Mouse (Mus musculus): ENCODE results near the gene Ampd2. TPM values are rescaled to one million over a fixed set of nuclear protein-coding genes. Genes with fewer than 3 reads are reported as not detected.

The Ampd2 gene
- total RNA-seq, 2 experiments from 2014 or later = 4.6 to 5.8 TPM

DNA sequence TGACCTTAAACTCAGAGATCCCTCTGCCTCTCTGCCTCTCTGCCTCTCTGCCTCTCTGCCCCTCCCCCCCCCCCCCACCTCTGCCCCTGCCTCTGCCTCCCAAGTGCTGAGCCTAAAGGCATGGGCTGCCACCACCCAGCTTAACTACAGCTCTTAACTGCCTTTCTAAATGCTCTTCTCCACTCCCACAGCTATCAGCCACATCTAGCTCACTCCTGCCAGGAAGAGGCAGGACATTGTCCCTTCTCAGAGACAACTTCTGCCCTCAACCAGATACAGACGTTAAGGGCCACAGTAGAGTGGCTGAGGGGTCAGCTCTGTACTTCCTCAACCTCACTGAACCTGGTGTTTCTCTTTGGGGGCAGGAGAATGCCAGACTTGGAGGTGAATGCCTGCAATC is 17.6 kb downstream of the Ampd2 start:
- DNase-seq = no peak

DNA sequence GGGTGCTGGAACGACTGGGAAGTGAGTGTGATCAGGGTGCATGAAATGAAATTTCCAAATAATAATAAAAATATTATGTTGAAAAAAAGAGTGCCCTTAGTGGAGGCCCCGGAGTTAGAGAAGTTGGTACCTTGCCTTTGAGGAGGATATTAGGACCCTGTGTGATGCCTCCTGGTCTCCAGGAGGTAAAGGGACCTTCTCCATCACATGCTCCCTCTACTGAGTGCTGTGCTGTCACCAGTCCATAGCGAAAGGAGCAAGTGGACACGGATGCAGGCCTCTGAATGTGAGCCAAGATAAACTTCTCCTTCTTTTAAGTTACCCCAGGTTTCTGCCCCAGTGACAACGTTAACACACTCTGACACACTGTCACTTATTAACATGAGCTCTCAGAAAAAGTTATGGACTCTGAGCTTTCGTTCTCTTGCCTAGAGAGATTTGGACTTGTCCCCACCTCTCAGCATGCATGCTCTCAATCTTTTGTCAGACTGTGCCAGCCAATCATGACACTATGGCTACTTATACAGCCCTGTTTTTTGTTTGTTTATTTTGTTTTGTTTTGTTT is 19.0 kb downstream of the Ampd2 start:
- no peak for DNase-seq

DNA sequence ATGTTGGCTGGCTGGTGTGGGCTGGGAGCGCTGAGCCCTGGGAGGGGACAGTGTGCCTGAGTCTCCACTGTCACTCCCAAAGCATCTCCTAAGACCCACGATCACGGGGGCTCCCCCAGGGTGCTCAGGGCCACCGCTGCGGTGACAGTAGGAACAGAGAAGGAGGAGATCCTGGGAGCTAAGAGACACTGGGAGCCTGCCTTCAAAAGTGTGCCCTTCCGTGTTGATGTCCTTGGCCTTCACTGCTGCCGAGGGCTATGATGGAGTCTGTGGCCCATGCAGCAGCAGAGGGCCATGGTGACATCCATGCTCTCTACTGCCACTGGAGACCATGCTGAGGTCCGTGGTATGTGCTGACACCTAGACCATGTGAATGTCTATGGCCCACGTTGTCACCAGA is 20.9 kb downstream of the Ampd2 start:
- DNase-seq = no peak

DNA sequence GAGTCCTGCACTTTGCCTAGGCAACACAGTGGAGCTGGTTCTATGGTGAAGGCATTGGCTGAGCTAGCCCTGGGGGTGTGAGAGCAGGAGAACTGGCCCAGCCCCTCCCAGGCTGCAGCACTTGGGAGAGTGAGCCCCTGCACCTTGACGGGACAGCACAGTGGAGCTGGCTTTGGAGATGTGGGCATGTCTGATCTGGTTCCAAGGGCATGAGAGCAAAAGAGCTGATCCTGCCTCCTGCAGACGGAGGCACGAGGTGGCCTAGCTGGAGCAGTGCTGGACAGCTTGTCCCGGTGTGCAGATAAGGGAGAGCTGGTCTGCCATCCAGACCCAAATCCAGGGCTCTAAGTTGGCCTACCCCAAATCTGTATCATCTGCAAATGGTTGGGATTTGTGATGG is 21.8 kb downstream of the Ampd2 start:
- DNase-seq = no peak

DNA sequence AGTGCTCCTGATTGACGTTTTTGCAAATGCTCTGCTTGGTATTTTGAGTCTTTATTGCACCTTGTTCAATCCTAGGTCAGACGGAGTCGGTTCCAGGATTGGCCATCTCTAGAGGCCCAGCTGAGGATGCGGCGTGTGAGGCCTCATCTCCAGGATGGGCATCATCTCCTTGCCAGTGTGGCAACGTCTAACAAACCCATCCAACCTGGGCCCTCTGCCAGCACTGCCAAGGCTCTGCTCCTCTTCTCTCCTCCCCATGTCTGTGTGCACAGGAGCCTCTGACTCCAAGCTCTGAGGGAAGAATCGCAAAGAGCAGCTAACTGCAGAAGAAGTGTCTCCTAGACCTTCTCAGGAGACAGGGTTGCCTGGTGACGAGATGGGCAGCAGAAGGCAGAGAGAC is 23.8 kb downstream of the Ampd2 start:
- DNase-seq = no peak

DNA sequence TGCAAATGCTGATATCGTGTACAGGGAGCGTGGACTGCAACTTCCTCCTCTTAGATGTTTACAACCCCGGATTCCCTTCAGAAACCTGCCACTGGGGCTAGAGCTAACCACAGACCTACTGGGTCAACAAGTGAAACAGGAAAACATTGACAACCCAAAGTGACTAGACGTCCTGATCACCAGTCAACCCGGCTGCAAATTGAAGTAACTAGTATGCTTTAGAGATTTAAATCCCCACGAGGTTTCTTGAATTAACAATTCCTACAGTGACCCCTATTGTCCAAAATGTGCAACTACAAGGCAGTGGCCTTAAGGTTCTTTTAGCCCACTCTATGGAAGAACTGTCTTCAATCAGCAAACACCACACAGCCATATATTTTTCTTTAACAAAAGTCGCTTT is 25.0 kb downstream of the Ampd2 start:
- DNase-seq = peak; percentile 60 to 83

GRCm38 (mm10) chr3:108050493-108050892 is 36.0 kb downstream of the Ampd2 start:
- no peak for DNase-seq

- no peak for DNase-seq
These were observed 38.1 kb downstream of the Ampd2 start for GRCm38 (mm10) chr3:108048306-108048705.

DNA sequence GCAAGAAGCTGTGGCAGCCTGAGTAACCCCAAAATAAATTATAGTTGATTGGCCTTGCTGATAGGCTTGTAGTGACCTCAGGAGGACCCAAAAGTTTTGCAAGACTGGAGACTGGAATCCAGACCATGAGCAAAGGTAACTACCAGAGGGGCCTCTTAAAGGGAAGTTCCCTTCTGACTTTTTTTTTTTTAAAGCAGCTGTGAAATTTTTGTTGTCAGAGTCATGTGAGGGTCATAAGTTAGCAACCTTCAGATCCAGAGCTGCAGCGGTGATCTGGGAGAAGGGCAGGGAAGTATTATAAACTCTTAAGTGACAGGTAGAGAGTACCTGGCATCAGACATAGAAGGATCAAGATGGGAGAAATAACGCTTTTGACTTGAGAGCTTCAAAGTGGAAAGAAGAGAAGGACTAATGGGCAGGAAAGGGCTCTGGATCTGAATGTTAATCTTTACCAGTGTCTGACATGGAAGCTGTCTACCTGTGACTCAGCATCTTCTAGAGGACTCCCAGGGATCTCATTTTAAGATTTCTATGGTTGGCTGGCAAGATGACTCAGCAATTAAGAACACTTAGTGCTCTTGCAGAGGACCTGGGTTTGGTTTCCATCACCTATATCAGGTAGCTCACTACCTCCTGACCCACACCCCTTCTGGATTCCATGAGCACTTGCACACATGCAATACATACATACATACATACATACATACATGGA is 39.4 kb downstream of the Ampd2 start:
- no peak for DNase-seq

GRCm38 (mm10) chr3:108044394-108045140 is 41.9 kb downstream of the Ampd2 start, which contains the start of gene Gstm4:
TSS of gene Gstm4 (minus strand) at chr3:108044894.
- DNase-seq = peak; percentile 93 to 96

DNA sequence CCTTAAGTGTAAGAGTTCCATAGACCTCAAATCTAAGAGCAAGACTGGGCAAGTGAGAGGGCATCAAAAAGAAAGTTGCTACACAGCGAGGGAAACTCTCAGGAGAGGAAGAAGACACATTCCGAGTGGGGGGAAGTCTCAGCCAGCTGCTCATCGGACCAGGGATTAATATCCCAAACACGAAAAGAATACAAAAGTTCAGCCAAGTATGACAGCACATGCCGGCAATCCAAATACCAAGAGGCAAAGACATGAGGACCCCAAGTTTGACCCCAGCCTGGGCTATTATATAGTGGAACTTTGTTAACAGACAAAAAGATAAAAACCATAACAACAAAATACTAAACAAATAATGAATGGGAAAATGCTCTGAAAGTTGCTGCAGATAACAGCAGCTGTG is 53.3 kb downstream of the Ampd2 start:
- DNase-seq = peak; percentile 57 to 67

GRCm38 (mm10) chr3:108032113-108032512 is 54.3 kb downstream of the Ampd2 start:
- DNase-seq = no peak

- DNase-seq = no peak
These were observed 57.6 kb downstream of the Ampd2 start for GRCm38 (mm10) chr3:108028641-108029365.

DNA sequence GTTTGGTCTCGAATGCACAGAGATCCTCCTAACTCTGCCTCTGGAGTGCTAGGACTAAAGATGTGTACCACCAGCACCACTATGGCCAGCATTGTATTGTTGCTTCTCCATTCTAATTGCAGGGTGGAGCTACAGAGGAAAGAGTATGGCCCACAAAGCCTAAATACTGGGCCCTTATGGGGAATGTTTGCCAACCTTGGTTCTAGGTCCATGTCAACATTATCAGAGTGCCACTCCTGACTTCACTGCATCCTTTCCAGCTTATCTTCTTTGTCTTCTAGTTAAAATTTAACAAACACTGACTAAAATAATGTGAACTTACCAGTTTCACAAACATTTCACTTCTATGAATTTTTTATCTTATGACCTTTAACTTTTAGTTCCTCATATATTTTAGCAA is 59.9 kb downstream of the Ampd2 start:
- DNase-seq = no peak

DNA sequence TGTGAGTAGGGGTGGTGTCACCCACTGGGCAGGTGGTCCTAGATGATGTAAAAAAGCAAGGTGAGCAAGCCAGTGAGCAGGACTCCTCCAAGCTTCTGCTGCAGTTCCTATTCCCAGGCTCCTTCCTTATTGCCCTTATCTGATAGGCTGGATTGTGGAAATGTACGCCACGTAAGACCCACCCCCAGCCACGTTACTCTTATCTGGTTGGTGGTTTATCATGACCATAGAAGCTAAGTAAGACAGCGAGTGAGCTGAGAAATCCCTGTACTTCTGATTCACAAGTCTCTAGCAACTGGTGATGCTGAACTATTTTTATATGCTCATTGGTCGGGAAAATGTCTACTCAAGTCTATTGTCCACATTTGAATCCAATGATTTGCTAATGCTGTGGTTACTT is 60.4 kb downstream of the Ampd2 start:
- no peak for DNase-seq

DNA sequence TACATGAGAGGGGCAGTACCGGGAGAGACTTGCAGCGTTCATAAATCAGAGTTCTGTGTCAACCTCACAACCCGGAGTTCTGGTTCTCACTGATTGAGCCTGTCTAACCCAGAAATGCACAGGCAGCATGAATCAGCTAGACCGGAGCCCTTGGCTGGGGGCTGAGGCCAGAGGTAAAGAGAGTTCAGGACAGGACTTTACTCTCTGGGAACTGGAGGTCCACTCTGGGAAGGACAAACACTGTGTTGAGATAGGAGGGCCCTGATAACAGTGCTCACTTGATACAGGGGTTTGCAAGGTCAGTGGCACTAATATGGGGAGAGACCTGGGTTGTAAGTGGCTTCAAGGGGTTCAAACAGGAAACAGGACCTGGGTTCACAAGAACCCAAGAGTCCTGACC is 61.1 kb downstream of the Ampd2 start:
- no peak for DNase-seq

Other genes starting within 250 kb of the Ampd2 start
- gene Eps8l3, start 209.4 kb downstream of the Ampd2 start, total RNA-seq (2021) = not detected
- 10 to 100 TPM; 51.3 to 56.7 TPM for gene Gstm5, start 190.8 kb downstream of the Ampd2 start, total RNA-seq (2021)
- 10 to 100 TPM; 69.7 to 92.0 TPM for gene Gstm7, start 154.8 kb downstream of the Ampd2 start, total RNA-seq (2021)
- 1 to 10 TPM; 4.3 to 4.9 TPM for gene Gstm6, start 142.9 kb downstream of the Ampd2 start, total RNA-seq (2021)
- gene Gstm3, start 117.4 kb downstream of the Ampd2 start, total RNA-seq (2021) = not detected
- gene Gstm2, start 100.2 kb downstream of the Ampd2 start, total RNA-seq (2021) = 100 to 1,000 TPM; 204 to 244 TPM
- gene Gstm1, start 68.7 kb downstream of the Ampd2 start, total RNA-seq (2021) = 100 to 1,000 TPM; 296 to 418 TPM
- gene Gstm4, start 41.8 kb downstream of the Ampd2 start, total RNA-seq (2021) = 10 to 100 TPM; 12.8 to 15.6 TPM
- gene Gnat2, start 6.1 kb upstream of the Ampd2 start, total RNA-seq (2021) = under 1 TPM in 1 of 2 experiments, not detected in 1; 0.18 TPM
- 10 to 100 TPM; 18.9 to 19.7 TPM for gene Gnai3, start 59.5 kb upstream of the Ampd2 start, total RNA-seq (2021)
- gene Gpr61, start 68.2 kb upstream of the Ampd2 start, total RNA-seq (2021) = not detected
- 10 to 100 TPM; 18.2 to 19.4 TPM for gene Amigo1, start 99.7 kb upstream of the Ampd2 start, total RNA-seq (2021)
- gene Cyb561d1, start 114.6 kb upstream of the Ampd2 start, total RNA-seq (2021) = 1 to 10 TPM; 5.2 to 5.3 TPM
- 1 to 10 TPM; 2.2 to 2.6 TPM for gene Atxn7l2, start 124.3 kb upstream of the Ampd2 start, total RNA-seq (2021)
- gene Sypl2, start 140.0 kb upstream of the Ampd2 start, total RNA-seq (2021) = 1 to 10 TPM; 2.1 to 2.5 TPM
- 10 to 100 TPM; 55.0 to 59.5 TPM for gene Psma5, start 170.3 kb upstream of the Ampd2 start, total RNA-seq (2021)
- 10 to 100 TPM; 18.1 to 25.7 TPM for gene Sort1, start 197.4 kb upstream of the Ampd2 start, total RNA-seq (2021)